Mouse (Mus musculus): Measurements from ENCODE around the gene Kcnn1. TPM values are rescaled to one million over a fixed set of nuclear protein-coding genes. Genes with fewer than 3 reads are reported as not detected.
A peak's percentile ranks its signal among the peaks of the same experiment; 100 is the strongest.

The Kcnn1 gene
- polyA plus RNA-seq, 1 experiment from 2014 or later, result 2.9 TPM

GRCm38 (mm10) chr8:70902211-70902610 is 39.2 kb upstream of the Kcnn1 start:
- H3K4me1 ChIP-seq (ENCODE audit: control insufficient read depth, insufficient read depth, low read length), result peaks cover 11% of the 10 kb centered on the region
- 31% methylated on average over 5 of the region's 5 CpGs for WGBS

GRCm38 (mm10) chr8:70900872-70901387 is 37.9 kb upstream of the Kcnn1 start:
- Histone ChIP-seq H3K27me3 (replicated peaks; ENCODE audit: control insufficient read depth, insufficient read depth, low read length) (0 out of 2 replicates have a peak, but pooled peaks cover 4% of the 10 kb centered on the region), H3K4me2 (ENCODE audit: low read depth, low read length) (no peak overlapping the region), H3K9ac (ENCODE audit: low read depth, low read length) (no peak overlapping the region), H3K4me1 (ENCODE audit: control insufficient read depth, insufficient read depth, low read length) (peaks cover 8% of the 10 kb centered on the region; the same call in 1 of the 2 replicates), H3K9me3 (ENCODE audit: control insufficient read depth, low read length) (no peaks in the 10 kb centered on the region), H3K4me3 (ENCODE audit: low read depth, low read length) (no peak overlapping the region), H3K27ac (replicated peaks; ENCODE audit: low read depth, low read length) (no peak overlapping the region), H3K36me3 (ENCODE audit: control insufficient read depth, insufficient read depth, low read length) (peaks cover 5% of the 10 kb centered on the region; the same call in 1 of the 2 replicates)
- DNase-seq (ENCODE audit: low spot score) (no peak), ATAC-seq (ENCODE audit: low read depth) (no peak)
- WGBS, result 72% methylated on average over 2 of the region's 2 CpGs

More at GRCm38 (mm10) chr8:70902211-70902610, 39.2 kb upstream of the Kcnn1 start:
- Histone ChIP-seq H3K27me3 (replicated peaks; ENCODE audit: control insufficient read depth, insufficient read depth, low read length) (0 out of 2 replicates have a peak, but pooled peaks cover 4% of the 10 kb centered on the region), H3K27ac (replicated peaks; ENCODE audit: low read depth, low read length) (no peak overlapping the region), H3K9ac (ENCODE audit: low read depth, low read length) (no peak overlapping the region), H3K4me3 (ENCODE audit: low read depth, low read length) (no peak overlapping the region), H3K4me2 (ENCODE audit: low read depth, low read length) (no peak overlapping the region), H3K9me3 (ENCODE audit: control insufficient read depth, low read length) (no peaks in the 10 kb centered on the region), H3K36me3 (ENCODE audit: control insufficient read depth, insufficient read depth, low read length) (no peaks in the 10 kb centered on the region)
- DNase-seq (ENCODE audit: low spot score), result no peak
- no peak for ATAC-seq (ENCODE audit: low read depth)

- Histone ChIP-seq H3K27me3 (replicated peaks; ENCODE audit: control insufficient read depth, insufficient read depth, low read length) (peaks cover 5% of the 10 kb centered on the region; the same call in 1 of the 2 replicates), H3K9me3 (ENCODE audit: control insufficient read depth, low read length) (no peaks in the 10 kb centered on the region), H3K36me3 (ENCODE audit: control insufficient read depth, insufficient read depth, low read length) (peaks cover 22% of the 10 kb centered on the region), H3K27ac (replicated peaks; ENCODE audit: low read depth, low read length) (no peak overlapping the region), H3K4me3 (ENCODE audit: low read depth, low read length) (no peak overlapping the region), H3K4me1 (ENCODE audit: control insufficient read depth, insufficient read depth, low read length) (peaks cover 4% of the 10 kb centered on the region; the same call in 1 of the 2 replicates), H3K9ac (ENCODE audit: low read depth, low read length) (no peak overlapping the region), H3K4me2 (ENCODE audit: low read depth, low read length) (no peak overlapping the region)
- DNase-seq (ENCODE audit: low spot score) (no peak), ATAC-seq (ENCODE audit: low read depth) (no peak)
- WGBS, result 68% methylated on average over 2 of the region's 2 CpGs
Measured at GRCm38 (mm10) chr8:70899226-70899625, 36.2 kb upstream of the Kcnn1 start.

- Histone ChIP-seq H3K9ac (ENCODE audit: low read depth, low read length) (peak overlapping the region; percentile 71; the same call in 1 of the 2 replicates), H3K4me2 (ENCODE audit: low read depth, low read length) (peak overlapping the region; percentile 64; the same call in 1 of the 2 replicates), H3K36me3 (ENCODE audit: control insufficient read depth, insufficient read depth, low read length) (peaks cover 27% of the 10 kb centered on the region), H3K4me3 (ENCODE audit: low read depth, low read length) (peak overlapping the region; percentile 68; the same call in 1 of the 2 replicates), H3K27ac (replicated peaks; ENCODE audit: low read depth, low read length) (no peak overlapping the region), H3K27me3 (replicated peaks; ENCODE audit: control insufficient read depth, insufficient read depth, low read length) (peaks cover 10% of the 10 kb centered on the region; the same call in 1 of the 2 replicates), H3K9me3 (ENCODE audit: control insufficient read depth, low read length) (no peaks in the 10 kb centered on the region), H3K4me1 (ENCODE audit: control insufficient read depth, insufficient read depth, low read length) (peaks cover 4% of the 10 kb centered on the region; the same call in 1 of the 2 replicates)
- DNase-seq (ENCODE audit: low spot score), result peak; percentile 34
- ATAC-seq (ENCODE audit: low read depth), result no peak
- 65% methylated on average over 2 of the region's 2 CpGs for WGBS
Measured at GRCm38 (mm10) chr8:70898661-70899198, 35.7 kb upstream of the Kcnn1 start.

- peaks cover 4% of the 10 kb centered on the region; the same call in 1 of the 2 replicates for H3K4me1 ChIP-seq (ENCODE audit: control insufficient read depth, insufficient read depth, low read length)
- peak overlapping the region; percentile 71 for H3K9ac ChIP-seq (ENCODE audit: low read depth, low read length)
- no peaks in the 10 kb centered on the region for H3K9me3 ChIP-seq (ENCODE audit: control insufficient read depth, low read length)
- peak; percentile 82 for DNase-seq (ENCODE audit: low spot score)
- peak overlapping the region; percentile 82 for H3K27ac ChIP-seq (replicated peaks; ENCODE audit: low read depth, low read length)
- WGBS, result under 1% methylated on average over 20 of the region's 20 CpGs
- peak; percentile 35 for ATAC-seq (ENCODE audit: low read depth)
- H3K36me3 ChIP-seq (ENCODE audit: control insufficient read depth, insufficient read depth, low read length), result peaks cover 35% of the 10 kb centered on the region
- peak overlapping the region; percentile 68 for H3K4me3 ChIP-seq (ENCODE audit: low read depth, low read length)
- peak overlapping the region; percentile 64 for H3K4me2 ChIP-seq (ENCODE audit: low read depth, low read length)
- H3K27me3 ChIP-seq (replicated peaks; ENCODE audit: control insufficient read depth, insufficient read depth, low read length), result peaks cover 15% of the 10 kb centered on the region
Measured at GRCm38 (mm10) chr8:70897681-70898413, 34.8 kb upstream of the Kcnn1 start.

- Histone ChIP-seq H3K27ac (replicated peaks; ENCODE audit: low read depth, low read length) (peak within 1 kb of the TSS; percentile 82), H3K4me3 (ENCODE audit: low read depth, low read length) (peak within 1 kb of the TSS; percentile 68), H3K36me3 (ENCODE audit: control insufficient read depth, insufficient read depth, low read length) (peaks cover 35% of the 10 kb centered on the region), H3K4me2 (ENCODE audit: low read depth, low read length) (peak within 1 kb of the TSS; percentile 92), H3K4me1 (ENCODE audit: control insufficient read depth, insufficient read depth, low read length) (peaks cover 9% of the 10 kb centered on the region; the same call in 1 of the 2 replicates), H3K9ac (ENCODE audit: low read depth, low read length) (peak within 1 kb of the TSS; percentile 92), H3K9me3 (ENCODE audit: control insufficient read depth, low read length) (no peaks in the 10 kb centered on the region), H3K27me3 (replicated peaks; ENCODE audit: control insufficient read depth, insufficient read depth, low read length) (peaks cover 21% of the 10 kb centered on the region)
- WGBS, result under 1% methylated on average over 53 of the region's 60 CpGs
- peak; percentile 100 for DNase-seq (ENCODE audit: low spot score)
- peak; percentile 98 for ATAC-seq (ENCODE audit: low read depth)
Measured at GRCm38 (mm10) chr8:70897021-70897680, 34.1 kb upstream of the Kcnn1 start, which contains the start of gene Rpl18a. Gene Rpl18a (minus strand): TSS chr8:70897412.

GRCm38 (mm10) chr8:70896316-70897020 is 33.4 kb upstream of the Kcnn1 start:
- Histone ChIP-seq H3K9ac (ENCODE audit: low read depth, low read length) (peak overlapping the region; percentile 92), H3K4me2 (ENCODE audit: low read depth, low read length) (peak overlapping the region; percentile 92), H3K4me3 (ENCODE audit: low read depth, low read length) (peak overlapping the region; percentile 68), H3K27ac (replicated peaks; ENCODE audit: low read depth, low read length) (peak overlapping the region; percentile 59), H3K9me3 (ENCODE audit: control insufficient read depth, low read length) (no peaks in the 10 kb centered on the region), H3K27me3 (replicated peaks; ENCODE audit: control insufficient read depth, insufficient read depth, low read length) (peaks cover 28% of the 10 kb centered on the region), H3K36me3 (ENCODE audit: control insufficient read depth, insufficient read depth, low read length) (peaks cover 35% of the 10 kb centered on the region), H3K4me1 (ENCODE audit: control insufficient read depth, insufficient read depth, low read length) (peaks cover 9% of the 10 kb centered on the region; the same call in 1 of the 2 replicates)
- ATAC-seq (ENCODE audit: low read depth) (no peak), DNase-seq (ENCODE audit: low spot score) (no peak)
- under 1% methylated on average over 25 of the region's 25 CpGs for WGBS

Measured in embryonic facial prominence, embryonic 14.5 days (tissue).